Mouse (Mus musculus) heart, postnatal 0 days (tissue): ENCODE results near the gene Ift22. TPM values are rescaled to one million over a fixed set of nuclear protein-coding genes. Genes with fewer than 3 reads are reported as not detected.

Experiments
- ATAC-seq: fragments of 200-750 bp; cut with Nextera tagmentation; 2 replicates; pipeline ENCODE4 v1.8.0; 2017; ENCODE audit warnings: low read depth, moderate number of reproducible peaks, moderate library complexity; ENCODE audit not compliant: insufficient read depth
- DNase-seq: peaks from one replicate; pipeline ENCODE4 v3.0.0-alpha.2; 2016; ENCODE audit warnings: low spot score
- H3K27ac ChIP-seq: fragments of 300-500 bp; sonication (generic); 2 replicates; pipeline ENCODE4 v1.5.1; 2014; ENCODE audit warnings: low read depth, mild to moderate bottlenecking
- H3K27me3 ChIP-seq: fragments of 300-500 bp; sonication (generic); 2 replicates; pipeline ENCODE4 v1.6.1; 2014; ENCODE audit warnings: low read length, mixed read lengths; ENCODE audit not compliant: control insufficient read depth, insufficient read depth
- H3K36me3 ChIP-seq: fragments of 300-500 bp; sonication (generic); replicated peaks from 2 replicates; pipeline ENCODE4 v1.6.1; 2014; ENCODE audit warnings: low read length, mixed read lengths; ENCODE audit not compliant: control insufficient read depth, insufficient read depth
- H3K4me1 ChIP-seq: fragments of 300-500 bp; sonication (generic); 2 replicates; pipeline ENCODE4 v1.6.1; 2014; ENCODE audit warnings: antibody characterized with exemption; ENCODE audit not compliant: control insufficient read depth, insufficient read depth
- H3K4me2 ChIP-seq: fragments of 300-500 bp; sonication (generic); 2 replicates; pipeline ENCODE4 v1.6.1; 2014; ENCODE audit warnings: low read depth, mild to moderate bottlenecking, low read length, moderate library complexity
- H3K4me3 ChIP-seq: fragments of 300-500 bp; sonication (generic); 2 replicates; pipeline ENCODE4 v1.5.1; 2014; ENCODE audit warnings: low read depth, low read length
- H3K9ac ChIP-seq: fragments of 300-500 bp; sonication (generic); replicated peaks from 2 replicates; pipeline ENCODE4 v1.6.1; 2014; ENCODE audit warnings: low read depth, low read length, mixed read lengths
- H3K9me3 ChIP-seq: fragments of 300-500 bp; sonication (generic); replicated peaks from 2 replicates; pipeline ENCODE4 v1.6.1; 2016; ENCODE audit warnings: low read length; ENCODE audit not compliant: control insufficient read depth
- CTCF ChIP-seq: IDR thresholded peaks from 2 replicates; pipeline ENCODE4 v1.5.1; 2016; ENCODE audit warnings: antibody characterized with exemption, control low read depth, low read depth
- EP300 ChIP-seq: IDR thresholded peaks from 2 replicates; pipeline ENCODE4 v1.6.1; 2016; ENCODE audit warnings: antibody characterized with exemption, low read depth
- WGBS: fragments of 180-500 bp; shearing (Covaris S2); extraction: QIAGEN DNeasy Blood & Tissue Kit; methylation state at CpG from one replicate; pipeline ENCODE4 v1.1.7; 2014; 5-methylcytosine and 5-hydroxymethylcytosine counted together
- polyA plus RNA-seq: library from polyadenylated mRNA; unstranded; fragments of >200 nt; fragmentation: Nextera tagmentation; extraction: Ambion mirVana; gene quantifications from 2 replicates; pipeline ENCODE4 v1.2.1, GENCODE M21; 2015
- total RNA-seq: library from RNA; depleted of rRNA; stranded (reverse); fragments of >200 nt; gene quantifications from 2 replicates; pipeline ENCODE4 v1.2.3, GENCODE M21; 2014; ENCODE audit warnings: low replicate concordance

The Ift22 gene
- total and polyA plus RNA-seq, 2 experiments from 2014 or later, result 18.3 to 23.3 TPM

- no peak for ATAC-seq
- TF ChIP-seq CTCF (no peak), EP300 (no peak)
- H3K9ac ChIP-seq, result no peak overlapping the region
- no peak for DNase-seq
- H3K27me3 ChIP-seq, result peaks cover 2% of the 10 kb centered on the region; the same call in 1 of the 2 replicates
- H3K4me2 ChIP-seq, result no peak overlapping the region
- H3K9me3 ChIP-seq, result no peaks in the 10 kb centered on the region
- WGBS, result 73% methylated on average over 5 of the region's 5 CpGs
- H3K36me3 ChIP-seq, result no peaks in the 10 kb centered on the region
- no peak overlapping the region for H3K4me3 ChIP-seq
- no peaks in the 10 kb centered on the region for H3K4me1 ChIP-seq
- no peak overlapping the region for H3K27ac ChIP-seq
Measured at GRCm38 (mm10) chr5:136867706-136868105, 40.2 kb upstream of the Ift22 start.

GRCm38 (mm10) chr5:136869451-136870114, 38.4 kb upstream of the Ift22 start:
- no peak overlapping the region for H3K4me3 ChIP-seq
- WGBS, result 51% methylated on average over 10 of the region's 10 CpGs
- no peaks in the 10 kb centered on the region for H3K9me3 ChIP-seq
- H3K9ac ChIP-seq, result no peak overlapping the region
- no peaks in the 10 kb centered on the region for H3K36me3 ChIP-seq
- no peaks in the 10 kb centered on the region for H3K27me3 ChIP-seq
- no peaks in the 10 kb centered on the region for H3K4me1 ChIP-seq
- no peak for ATAC-seq
- no peak for DNase-seq
- peak overlapping the region; percentile 20; the same call in 1 of the 2 replicates for H3K27ac ChIP-seq
- no peak for TF ChIP-seq EP300
- TF ChIP-seq CTCF, result no peak
- H3K4me2 ChIP-seq, result no peak overlapping the region

GRCm38 (mm10) chr5:136872417-136872816, 35.5 kb upstream of the Ift22 start:
- Histone ChIP-seq H3K4me2 (no peak overlapping the region), H3K4me3 (no peak overlapping the region), H3K27ac (no peak overlapping the region), H3K9me3 (no peaks in the 10 kb centered on the region), H3K4me1 (no peaks in the 10 kb centered on the region), H3K27me3 (no peaks in the 10 kb centered on the region), H3K9ac (no peak overlapping the region), H3K36me3 (no peaks in the 10 kb centered on the region)
- no peak for TF ChIP-seq EP300
- TF ChIP-seq CTCF, result no peak
- DNase-seq, result no peak
- WGBS, result 69% methylated on average over 8 of the region's 8 CpGs
- no peak for ATAC-seq

- Histone ChIP-seq H3K36me3 (no peaks in the 10 kb centered on the region), H3K27ac (no peak overlapping the region), H3K4me2 (no peak overlapping the region), H3K9ac (no peak overlapping the region), H3K9me3 (no peaks in the 10 kb centered on the region), H3K4me1 (no peaks in the 10 kb centered on the region), H3K4me3 (no peak overlapping the region), H3K27me3 (no peaks in the 10 kb centered on the region)
- WGBS, result 53% methylated on average over 10 of the region's 10 CpGs
- TF ChIP-seq CTCF (no peak), EP300 (no peak)
- DNase-seq, result no peak
- ATAC-seq, result no peak
Measured at GRCm38 (mm10) chr5:136874271-136874670, 33.7 kb upstream of the Ift22 start.

GRCm38 (mm10) chr5:136880101-136880500, 27.8 kb upstream of the Ift22 start:
- DNase-seq (no peak), ATAC-seq (no peak)
- Histone ChIP-seq H3K9me3 (no peaks in the 10 kb centered on the region), H3K4me1 (peaks cover 15% of the 10 kb centered on the region; the same call in 1 of the 2 replicates), H3K4me2 (no peak overlapping the region), H3K4me3 (no peak overlapping the region), H3K36me3 (no peaks in the 10 kb centered on the region), H3K27me3 (peaks cover 46% of the 10 kb centered on the region), H3K9ac (no peak overlapping the region), H3K27ac (no peak overlapping the region)
- no peak for TF ChIP-seq CTCF
- no peak for TF ChIP-seq EP300
- WGBS, result 65% methylated on average over 8 of the region's 8 CpGs
